Mouse (Mus musculus) large intestine, adult 2 months (tissue): ENCODE data around the gene H2afj. TPM values are rescaled to one million over a fixed set of nuclear protein-coding genes. Genes with fewer than 3 reads are reported as not detected.
A peak's percentile ranks its signal among the peaks of the same experiment; 100 is the strongest.

ENCODE experiments used
- DNase-seq: peaks from one replicate; pipeline ENCODE4 v3.0.0-alpha.2; 2012; ENCODE audit warnings: low read depth, low spot score
- WGBS: fragments of 180-500 bp; shearing (Covaris S2); methylation state at CpG from one replicate; pipeline ENCODE4 v1.1.7; 2018; 5-methylcytosine and 5-hydroxymethylcytosine counted together
- polyA plus RNA-seq: library from polyadenylated mRNA; depleted of rRNA; stranded (reverse); fragments of >200 nt; gene quantifications from 2 replicates; pipeline ENCODE4 v1.2.3, GENCODE M21; 2012

H2afj gene
- polyA plus RNA-seq, 1 experiment: 221 TPM

GRCm38 (mm10) chr6:136835352-136835751 is 27.3 kb downstream of the H2afj start, which contains the start of gene Smco3:
Gene Smco3 (minus strand): TSS chr6:136835452.
- WGBS: 51% methylated on average over 4 of the region's 4 CpGs
- DNase-seq: no peak

GRCm38 (mm10) chr6:136837323-136837722 is 29.3 kb downstream of the H2afj start:
- WGBS: 69% methylated on average over 3 of the region's 3 CpGs
- DNase-seq: no peak

GRCm38 (mm10) chr6:136844903-136845302 is 36.9 kb downstream of the H2afj start:
- 78% methylated on average over 2 of the region's 2 CpGs for WGBS
- DNase-seq: no peak

- WGBS: 74% methylated on average over 5 of the region's 5 CpGs
- no peak for DNase-seq
Observed at GRCm38 (mm10) chr6:136845706-136846480, 37.8 kb downstream of the H2afj start.

- 95% methylated on average over 3 of the region's 3 CpGs for WGBS
- DNase-seq: no peak
Observed at GRCm38 (mm10) chr6:136847267-136847666, 39.2 kb downstream of the H2afj start.

GRCm38 (mm10) chr6:136847790-136848189 is 39.7 kb downstream of the H2afj start:
- 3% methylated on average over 2 of the region's 2 CpGs for WGBS
- no peak for DNase-seq

GRCm38 (mm10) chr6:136848399-136848798 is 40.4 kb downstream of the H2afj start:
- 92% methylated on average over 8 of the region's 8 CpGs for WGBS
- no peak for DNase-seq

- 87% methylated on average over 5 of the region's 5 CpGs for WGBS
- no peak for DNase-seq
Observed at GRCm38 (mm10) chr6:136848971-136849370, 40.9 kb downstream of the H2afj start.

- no peak for DNase-seq
- 84% methylated on average over 6 of the region's 6 CpGs for WGBS
Observed at GRCm38 (mm10) chr6:136850267-136850666, 42.2 kb downstream of the H2afj start.

GRCm38 (mm10) chr6:136852348-136852747 is 44.3 kb downstream of the H2afj start:
- 85% methylated on average over 4 of the region's 4 CpGs for WGBS
- no peak for DNase-seq

- DNase-seq: no peak
- 78% methylated on average over 3 of the region's 3 CpGs for WGBS
Observed at GRCm38 (mm10) chr6:136852762-136853161, 44.7 kb downstream of the H2afj start.

GRCm38 (mm10) chr6:136854361-136854781 is 46.3 kb downstream of the H2afj start:
- DNase-seq: no peak
- 88% methylated on average over 11 of the region's 11 CpGs for WGBS

GRCm38 (mm10) chr6:136855183-136855582 is 47.1 kb downstream of the H2afj start:
- 50% methylated on average over 2 of the region's 2 CpGs for WGBS
- no peak for DNase-seq

- DNase-seq: peak; percentile 27
- WGBS: 22% methylated on average over 14 of the region's 14 CpGs
Observed at GRCm38 (mm10) chr6:136856071-136856636, 48.1 kb downstream of the H2afj start.

GRCm38 (mm10) chr6:136857186-136857872 is 49.3 kb downstream of the H2afj start, which contains the start of gene Art4:
Gene Art4 (minus strand): TSS chr6:136857733.
- WGBS: 56% methylated on average over 18 of the region's 18 CpGs
- no peak for DNase-seq

GRCm38 (mm10) chr6:136857873-136858260 is 49.8 kb downstream of the H2afj start:
- no peak for DNase-seq
- 30% methylated on average over 11 of the region's 11 CpGs for WGBS

- 72% methylated on average over 8 of the region's 8 CpGs for whole genome bisulfite sequencing
- DNase-seq: no peak
Observed at GRCm38 (mm10) chr6:136858420-136858819, 50.4 kb downstream of the H2afj start.
